Comparison of ENCODE assay signal across 34 mouse cellular contexts in genomic region chr3:114544353-114544752, GRCm38 (mm10).
DNase-seq lines count a peak whose midpoint lies in the region; ATAC-seq and TF ChIP-seq lines count a peak whose summit lies in the region.
"Had no signal": no experiment of that assay in that cellular context is flagged by ENCODE, and none has a peak within 500 bp of the region (broad histone marks: within the 10 kb centered on the region; RNA-seq: fewer than 3 reads in every experiment).

No protein-coding gene starts in this region.

- H3K4me3 ChIP-seq in forebrain, postnatal 0 days (ENCODE audit: low read depth, low read length), result no peak overlapping the region
- no peak overlapping the region for H3K4me3 ChIP-seq in forebrain, embryonic 13.5 days
- H3K4me3 ChIP-seq: embryonic facial prominence, embryonic 13.5 days; erythroblast, embryonic 14.5 days; forebrain, embryonic 15.5 days; gastrocnemius, adult 2 months; heart, adult 2 months; heart, embryonic 13.5 days; kidney, embryonic 15.5 days; midbrain, embryonic 10.5 days; myocyte; neural tube, embryonic 12.5 days had no signal

- H3K9me3 ChIP-seq in forebrain, postnatal 0 days (ENCODE audit: low read length), result no peaks in the 10 kb centered on the region
- H3K9me3 ChIP-seq in forebrain, embryonic 13.5 days (replicated peaks), result no peaks in the 10 kb centered on the region
- H3K9me3 ChIP-seq: embryonic facial prominence, embryonic 13.5 days; forebrain, embryonic 15.5 days; heart, embryonic 13.5 days; kidney, embryonic 15.5 days; midbrain, embryonic 10.5 days; neural tube, embryonic 12.5 days had no signal

- peak; percentile 29; the same call in 1 of the 2 replicates for ATAC-seq in forebrain, postnatal 0 days
- no peak for ATAC-seq in forebrain, embryonic 13.5 days
- ATAC-seq: forebrain, embryonic 15.5 days; midbrain, embryonic 16.5 days; Patski had no signal

- WGBS in forebrain, postnatal 0 days, result 35% methylated on average over 1 of the region's 1 CpGs
- 58% methylated on average over 1 of the region's 1 CpGs for WGBS in forebrain, embryonic 13.5 days

- no peak overlapping the region for H3K4me2 ChIP-seq in forebrain, postnatal 0 days (ENCODE audit: low read depth)
- H3K4me2 ChIP-seq in forebrain, embryonic 13.5 days, result no peak overlapping the region
- H3K4me2 ChIP-seq: embryonic facial prominence, embryonic 13.5 days; forebrain, embryonic 15.5 days; heart, embryonic 13.5 days; hindbrain, embryonic 14.5 days; kidney, embryonic 15.5 days; neural tube, embryonic 12.5 days had no signal

- H3K36me3 ChIP-seq in forebrain, postnatal 0 days (ENCODE audit: insufficient read depth), result no peaks in the 10 kb centered on the region
- H3K36me3 ChIP-seq in forebrain, embryonic 13.5 days (ENCODE audit: poor library complexity, severe bottlenecking), result no peaks in the 10 kb centered on the region
- H3K36me3 ChIP-seq: embryonic facial prominence, embryonic 13.5 days; forebrain, embryonic 15.5 days; heart, embryonic 13.5 days; kidney, embryonic 15.5 days; midbrain, embryonic 10.5 days; neural tube, embryonic 12.5 days had no signal

- intact Hi-C loops in left cerebral cortex, postnatal 14 days (cut with DNase I), result no loop called here

- no peaks in the 10 kb centered on the region for H3K4me1 ChIP-seq in forebrain, postnatal 0 days (ENCODE audit: insufficient read depth)
- no peaks in the 10 kb centered on the region for H3K4me1 ChIP-seq in forebrain, embryonic 13.5 days
- H3K4me1 ChIP-seq: embryonic facial prominence, embryonic 13.5 days; forebrain, embryonic 15.5 days; heart, embryonic 13.5 days; kidney, embryonic 15.5 days; midbrain, embryonic 10.5 days; neural tube, embryonic 12.5 days had no signal

- no peak for TF ChIP-seq CTCF in forebrain, postnatal 0 days (IDR thresholded peaks at IDR 0.05; ENCODE audit: low read depth)

- no peak overlapping the region for H3K27ac ChIP-seq in forebrain, postnatal 0 days (ENCODE audit: low read depth, low read length)
- no peak overlapping the region for H3K27ac ChIP-seq in forebrain, embryonic 13.5 days
- H3K27ac ChIP-seq: embryonic facial prominence, embryonic 13.5 days; forebrain, embryonic 15.5 days; gastrocnemius, adult 2 months; heart, adult 2 months; heart, embryonic 13.5 days; hindbrain, embryonic 14.5 days; kidney, embryonic 15.5 days; liver, embryonic 14.5 days; midbrain, embryonic 10.5 days; neural tube, embryonic 12.5 days had no signal

- no peak overlapping the region for H3K9ac ChIP-seq in forebrain, postnatal 0 days
- H3K9ac ChIP-seq in forebrain, embryonic 13.5 days, result no peak overlapping the region
- H3K9ac ChIP-seq: embryonic facial prominence, embryonic 13.5 days; forebrain, embryonic 15.5 days; heart, embryonic 13.5 days; hindbrain, embryonic 14.5 days; kidney, embryonic 15.5 days; liver, embryonic 14.5 days; neural tube, embryonic 12.5 days had no signal

- no peaks in the 10 kb centered on the region for H3K27me3 ChIP-seq in forebrain, postnatal 0 days (ENCODE audit: insufficient read depth, low read length)
- H3K27me3 ChIP-seq in forebrain, embryonic 13.5 days, result no peaks in the 10 kb centered on the region
- H3K27me3 ChIP-seq: CH12.LX; embryonic facial prominence, embryonic 13.5 days; forebrain, embryonic 15.5 days; heart, embryonic 13.5 days; kidney, embryonic 15.5 days; neural tube, embryonic 12.5 days; Patski had no signal

- peak; percentile 13 for DNase-seq in adrenal gland, adult 2 months
- DNase-seq in adrenal gland, postnatal 25 days, result no peak
- peak; percentile 10 for DNase-seq in forebrain, postnatal 0 days
- DNase-seq in left cerebral cortex, adult 11 months (ENCODE audit: low spot score), result peak; percentile 3
- DNase-seq in left cerebral cortex, postnatal 14 days (ENCODE audit: low spot score in 2 of 2), result no peak
- peak; percentile 1 for DNase-seq in Muller cell, postnatal 12 days (ENCODE audit: inconsistent ontology term)
- no peak for DNase-seq in ovary, postnatal 10 days (ENCODE audit: low spot score)
- DNase-seq: cerebellum, adult 11-12 months; cerebellum, adult 9-11 months; embryo, embryonic 11 days; gastrocnemius, adult 2 months; gastrocnemius, postnatal 36 days; heart, adult 2 months; heart, postnatal 10 days; kidney, adult 18-20 months; kidney, postnatal 25 days; left cerebral cortex, postnatal 4 days; lung, adult 2 months; lung, postnatal 14 days; thymus, postnatal 14 days had no signal

Comparison
In these comparisons a context has a peak if more than half of its experiments do, and no peak if none do; other contexts are left out.
1. DNase-seq: peak in adrenal gland, adult 2 months (single experiment), forebrain, postnatal 0 days (single experiment), left cerebral cortex, adult 11 months (single experiment) and Muller cell, postnatal 12 days (single experiment); none in adrenal gland, postnatal 25 days (single experiment), left cerebral cortex, postnatal 14 days (0 of 2) and ovary, postnatal 10 days (single experiment).